Mouse (Mus musculus) hindlimb bud, embryonic 11.5 days (tissue): ENCODE measurements around the gene Ccr5.
"Not testable (repeated sequence)": the region's sequence is repeated elsewhere in the genome, so short reads cannot be mapped to it uniquely, and the experiment has no call there.

Experiments
- DNase-seq: peaks from one replicate; pipeline ENCODE4 v3.0.0-alpha.2; 2012; ENCODE audit warnings: low read depth, low spot score; ENCODE audit errors: extremely low spot score

Gene Ccr5

DNA sequence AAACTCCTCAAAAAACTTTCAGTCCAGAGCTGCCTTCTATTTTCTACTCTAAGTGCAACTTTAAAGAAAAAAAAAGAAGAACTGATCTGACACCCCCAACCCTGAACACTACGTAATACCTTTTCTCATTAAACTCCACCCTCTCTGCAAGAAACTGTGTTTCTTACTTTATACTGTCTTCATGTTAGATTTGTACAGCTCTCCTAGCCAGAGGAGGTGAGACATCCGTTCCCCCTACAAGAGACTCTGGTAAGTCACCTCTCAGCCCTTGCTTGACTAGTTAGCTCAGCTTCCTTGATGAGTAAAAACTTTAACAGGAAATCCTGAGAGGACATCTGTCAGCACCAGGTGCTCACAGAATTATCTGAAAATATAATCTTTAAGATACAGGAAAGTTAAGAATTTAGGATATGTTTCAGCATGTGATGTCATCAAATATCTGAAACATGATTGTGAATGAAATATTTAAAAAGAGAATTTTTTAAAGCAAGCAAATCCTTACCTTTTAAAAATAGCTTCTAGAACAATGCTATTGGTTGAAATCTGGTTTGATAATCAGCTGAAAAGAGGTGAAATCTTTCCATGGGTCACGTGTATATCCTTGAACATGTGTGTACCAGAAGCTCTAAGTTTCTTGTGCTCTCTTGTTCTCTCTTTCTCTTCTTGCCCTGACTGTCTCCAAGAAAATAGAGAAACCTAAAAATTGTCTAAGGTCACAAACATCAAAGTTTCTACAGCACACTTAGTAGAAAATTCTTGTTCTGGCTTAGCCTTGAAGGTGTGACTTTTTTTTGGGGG lies at the start of gene Ccr5:
Gene Ccr5 (plus strand): TSS at position 157 of the 798 bp plus-strand sequence.
- DNase-seq = no peak

DNA sequence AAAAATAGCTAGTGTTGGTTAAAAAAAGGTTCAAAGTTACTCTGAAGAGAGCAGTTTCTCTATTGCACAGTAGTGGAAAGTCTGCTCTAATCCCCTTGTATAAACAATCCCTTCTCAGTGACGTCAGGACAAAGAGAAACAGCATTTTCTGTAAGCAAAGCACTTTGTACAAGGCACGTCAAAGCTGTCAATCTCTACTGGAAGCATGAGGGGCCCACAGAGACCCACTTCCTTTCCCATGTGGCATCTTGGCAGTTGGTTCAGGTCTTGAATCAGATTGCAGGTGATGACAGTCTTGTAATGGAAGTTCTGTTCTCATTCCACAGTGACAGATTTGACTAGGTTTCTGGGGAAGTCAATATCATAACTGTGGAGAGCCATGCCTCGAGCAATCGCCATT lies 41.5 kb upstream of the Ccr5 start:
- no peak for DNase-seq

DNA sequence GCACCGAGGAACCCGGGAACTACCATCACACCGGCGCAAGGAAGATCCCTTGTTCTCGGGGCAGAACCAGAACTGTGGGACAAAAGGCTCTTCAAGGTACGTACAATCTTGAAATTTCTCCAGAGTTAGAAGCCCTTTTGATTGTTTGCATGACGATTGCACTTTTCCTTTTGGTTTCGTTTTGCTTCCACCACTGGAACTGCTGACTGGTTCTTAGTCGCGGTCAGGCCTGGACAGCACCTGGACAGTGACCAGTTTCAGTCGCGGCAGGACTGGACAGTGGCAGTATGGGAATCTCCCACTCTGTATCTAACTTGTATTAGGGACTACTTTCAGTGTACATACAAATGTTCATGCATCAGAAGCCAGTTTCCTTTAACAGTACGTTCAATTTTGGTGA lies 40.9 kb upstream of the Ccr5 start:
- not testable (repeated sequence) for DNase-seq

DNA sequence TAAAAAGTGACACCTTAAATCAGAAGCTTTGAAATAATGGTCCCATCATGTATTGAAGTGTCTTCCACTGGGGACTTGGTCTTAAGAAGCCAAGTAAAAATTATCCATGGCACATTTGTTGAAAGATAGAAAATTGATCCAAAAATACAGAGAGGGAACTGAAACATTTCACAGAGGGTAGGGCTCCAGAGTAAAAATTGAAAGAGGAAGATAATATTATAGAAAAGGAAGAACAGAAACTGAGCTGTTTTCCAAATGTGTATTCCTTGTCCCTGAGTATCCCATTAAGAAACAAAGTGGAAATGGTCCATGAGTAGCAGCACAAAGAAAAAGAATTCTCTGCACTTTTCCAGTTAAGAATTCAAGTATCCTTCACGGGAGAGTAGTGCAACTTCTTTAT lies 30.9 kb upstream of the Ccr5 start:
- no peak for DNase-seq

DNA sequence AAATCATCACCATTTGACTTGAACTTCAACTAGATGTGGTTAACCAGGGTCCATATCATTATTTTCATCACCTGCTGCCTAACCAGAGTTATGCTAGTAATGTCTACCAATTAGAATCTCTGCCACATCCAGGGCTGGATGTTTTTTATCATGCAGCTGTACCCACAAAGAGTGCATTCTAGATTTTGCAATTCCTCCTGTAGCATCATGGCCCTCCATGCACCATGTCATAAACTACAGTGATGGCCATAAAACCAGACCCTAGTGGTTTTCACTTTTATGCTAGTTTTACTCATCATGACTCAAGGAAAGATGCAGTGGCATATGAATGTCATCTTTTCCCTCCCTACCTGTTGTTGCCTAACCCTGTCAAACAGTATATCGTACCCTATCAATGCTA lies 22.2 kb upstream of the Ccr5 start:
- no peak for DNase-seq

DNA sequence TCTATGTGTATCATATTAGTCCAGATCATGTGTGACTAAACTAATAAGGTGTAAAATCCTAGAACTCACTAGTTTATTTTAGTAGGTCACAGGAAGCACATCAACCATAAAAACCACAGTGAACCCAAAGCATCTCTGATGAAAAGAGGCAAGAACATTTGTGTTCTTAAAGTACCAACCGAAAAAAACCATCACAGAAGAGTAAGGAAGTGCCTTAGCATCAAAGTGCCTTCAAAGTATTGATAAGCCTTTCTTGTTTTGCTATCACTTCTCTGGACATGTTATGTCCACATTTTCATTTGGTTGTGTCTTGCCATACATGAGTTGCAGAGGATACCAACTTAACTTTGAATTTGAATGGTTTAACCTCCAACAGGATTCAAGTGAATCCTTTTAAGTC lies 21.0 kb upstream of the Ccr5 start:
- DNase-seq = no peak

DNA sequence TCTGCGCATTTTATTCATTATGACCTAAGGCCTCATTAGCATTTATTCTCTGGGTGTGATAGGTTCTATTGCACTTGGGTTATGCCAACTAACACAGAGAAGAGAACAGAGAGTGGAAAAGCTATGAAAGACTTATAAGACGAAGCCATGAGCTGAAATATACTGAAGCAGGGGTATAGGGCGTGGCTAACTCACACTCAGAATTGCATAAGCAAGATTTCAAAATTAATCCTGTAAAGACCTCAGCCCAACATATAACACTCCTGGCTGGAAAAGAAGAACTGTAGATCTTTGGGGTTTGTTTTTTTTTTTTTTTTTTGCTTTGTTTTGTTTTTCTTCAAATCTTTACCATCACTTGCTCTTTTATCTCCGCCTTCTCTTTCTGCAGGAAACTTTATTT lies 19.6 kb upstream of the Ccr5 start, which contains the start of gene Ccr2:
Gene Ccr2 (plus strand): TSS at position 228 of the 400 bp plus-strand sequence.
- DNase-seq = no peak

DNA sequence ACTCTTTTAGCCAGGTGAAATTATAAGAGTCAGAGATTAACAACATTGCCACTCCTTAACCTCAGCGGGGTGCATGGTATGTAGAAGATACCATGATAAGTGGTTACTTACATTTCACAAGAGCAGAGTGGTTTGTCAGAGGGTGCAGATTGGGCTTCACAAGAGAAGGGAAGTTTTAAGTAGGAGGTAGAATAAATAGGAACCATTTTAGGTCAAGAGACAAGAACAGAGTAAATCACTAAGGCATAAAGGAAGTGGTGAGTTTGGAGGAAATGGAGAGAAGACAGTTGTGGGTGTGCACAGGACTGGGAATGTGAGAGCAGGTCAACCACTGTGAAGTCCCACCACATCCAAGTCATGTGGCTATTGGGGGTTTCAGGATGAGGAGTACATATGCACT lies 18.1 kb upstream of the Ccr5 start:
- no peak for DNase-seq

DNA sequence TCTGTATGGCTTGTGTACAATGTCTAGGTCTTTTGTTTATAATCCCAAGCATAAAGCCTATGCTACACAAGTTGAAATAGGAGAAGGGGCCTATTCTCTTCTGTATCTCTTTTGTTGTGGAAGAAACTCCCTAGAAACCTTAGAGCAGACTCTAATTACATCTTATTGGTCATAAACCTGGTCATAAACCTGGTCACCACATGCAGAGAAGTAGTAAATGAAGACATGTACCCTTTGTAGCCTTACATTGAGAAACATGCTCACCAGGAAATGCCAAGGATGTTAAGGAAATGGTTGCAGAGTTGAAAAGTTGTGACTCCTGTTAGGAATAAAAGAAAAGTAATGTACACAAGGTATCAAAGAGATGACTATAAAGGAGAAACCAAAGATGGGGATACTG lies 16.1 kb upstream of the Ccr5 start:
- peak; percentile 14 for DNase-seq

DNA sequence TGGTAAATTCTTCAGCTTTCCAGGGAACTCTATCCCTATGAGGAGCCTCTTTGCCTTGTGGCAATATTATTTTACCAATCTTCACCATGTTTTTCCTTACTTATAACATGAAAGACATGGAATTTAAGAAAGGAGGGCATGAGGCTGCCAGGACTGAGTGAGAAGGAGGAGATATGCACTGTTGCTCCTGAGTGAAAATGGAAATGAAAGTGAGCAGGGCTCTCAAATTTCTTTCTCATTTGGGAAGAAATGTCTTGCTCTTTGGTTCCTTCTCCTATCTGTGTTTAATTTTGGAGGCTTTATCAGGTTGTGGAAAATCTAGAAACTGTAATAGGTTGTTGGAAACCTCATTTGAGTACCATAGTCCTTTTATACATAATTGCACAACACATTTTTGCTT lies 14.1 kb upstream of the Ccr5 start:
- no peak for DNase-seq

DNA sequence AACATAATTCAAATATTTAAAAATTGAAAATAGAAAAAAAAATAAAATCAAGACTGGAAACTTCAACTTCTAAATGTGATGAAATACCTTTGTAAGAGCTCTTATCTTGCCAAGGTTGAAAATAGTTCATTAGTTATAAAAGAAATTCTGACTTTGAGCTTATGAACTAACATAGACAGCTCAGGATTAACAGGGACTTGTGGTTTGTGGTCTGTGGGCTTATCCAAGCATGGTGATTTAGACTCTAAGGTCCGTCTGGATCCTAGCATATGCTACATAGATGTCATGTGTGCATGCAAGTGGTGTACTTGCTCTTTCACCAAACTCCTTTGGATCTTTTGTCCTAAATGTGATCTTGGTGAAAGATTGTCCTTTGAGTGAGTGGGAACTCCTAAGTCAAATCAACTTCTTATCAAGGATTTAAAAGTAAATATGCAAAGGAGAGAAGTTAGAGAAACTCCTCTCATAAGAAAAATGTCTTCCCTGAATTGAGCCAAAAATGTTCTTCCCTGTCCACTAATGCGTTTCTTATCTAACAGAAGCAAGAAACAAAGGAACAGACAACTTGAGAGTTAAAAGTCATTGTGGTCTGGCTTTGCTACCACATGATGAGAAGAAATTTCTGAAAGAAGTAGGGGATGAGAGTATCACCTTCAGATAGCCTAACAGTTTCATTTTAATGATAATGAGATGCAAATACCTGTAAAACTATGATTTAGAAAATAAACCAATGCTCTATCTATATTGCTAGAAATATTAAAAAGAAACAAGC lies 12.8 kb upstream of the Ccr5 start:
- no peak for DNase-seq

DNA sequence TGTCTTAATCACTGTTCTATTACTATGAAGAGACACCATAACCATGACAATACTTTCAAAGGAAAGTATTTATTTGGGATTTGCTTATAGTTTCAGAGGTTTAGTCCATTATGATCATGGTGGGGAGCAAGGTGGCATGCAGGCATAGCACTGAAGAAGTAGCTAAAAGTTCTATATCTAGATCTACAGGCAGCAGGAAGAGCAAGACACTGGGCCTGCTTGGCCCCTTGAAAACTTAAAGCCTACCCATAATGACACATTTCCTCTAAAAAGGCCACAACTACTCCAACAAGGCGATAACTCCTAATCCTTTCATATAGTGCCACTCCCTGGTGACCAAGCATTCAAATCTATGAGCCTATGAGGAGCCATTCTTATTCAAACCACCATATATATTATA lies 9.3 kb upstream of the Ccr5 start:
- DNase-seq = no peak

DNA sequence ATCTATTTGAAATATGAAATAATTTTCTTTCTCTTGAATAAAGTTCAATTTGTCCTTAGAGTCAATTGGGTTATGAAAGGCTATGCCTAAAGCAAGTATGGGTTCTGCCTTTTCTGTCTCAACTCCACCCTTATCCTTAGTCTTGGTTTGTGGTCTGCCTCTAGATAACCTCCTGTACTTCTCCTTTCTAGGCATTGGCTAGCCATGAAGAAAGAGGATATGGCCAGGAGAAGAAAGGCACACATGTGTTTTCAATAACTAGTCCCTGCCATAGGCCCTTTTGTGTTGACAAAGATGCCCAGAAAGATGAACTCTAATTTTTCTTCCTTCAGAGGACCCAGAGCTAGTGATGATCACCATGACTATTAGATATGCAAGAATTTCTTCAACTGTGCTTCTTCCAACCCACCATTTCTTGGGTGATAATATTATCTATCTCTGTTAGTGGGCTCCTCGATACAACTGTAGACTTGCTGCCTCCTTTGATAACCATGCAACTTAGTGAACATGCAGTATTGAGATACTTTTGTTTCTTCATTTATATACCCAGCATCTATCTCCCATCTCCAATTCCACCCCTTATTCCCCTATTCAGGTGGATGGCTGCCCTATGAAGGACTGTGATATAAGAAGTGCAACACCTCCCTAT lies 8.6 kb upstream of the Ccr5 start:
- DNase-seq = no peak

DNA sequence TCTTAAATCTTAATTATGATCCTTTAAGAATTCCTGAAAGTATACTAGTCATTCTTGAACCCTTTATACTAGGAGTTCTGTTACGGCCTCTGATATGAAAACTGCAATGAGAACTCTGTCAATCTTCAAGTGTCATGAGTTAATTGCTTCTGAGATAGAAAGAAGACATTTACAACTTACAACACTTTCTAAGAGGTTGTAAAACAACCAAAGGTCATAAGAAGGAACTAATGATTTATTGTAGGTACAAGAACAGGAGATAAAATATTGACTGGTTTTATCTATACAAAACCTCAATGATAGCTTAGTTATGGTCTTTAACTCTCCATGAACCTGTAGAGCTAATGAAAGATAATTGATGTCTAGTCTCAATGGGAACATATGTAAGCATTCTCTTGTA lies 7.6 kb upstream of the Ccr5 start:
- DNase-seq = no peak

DNA sequence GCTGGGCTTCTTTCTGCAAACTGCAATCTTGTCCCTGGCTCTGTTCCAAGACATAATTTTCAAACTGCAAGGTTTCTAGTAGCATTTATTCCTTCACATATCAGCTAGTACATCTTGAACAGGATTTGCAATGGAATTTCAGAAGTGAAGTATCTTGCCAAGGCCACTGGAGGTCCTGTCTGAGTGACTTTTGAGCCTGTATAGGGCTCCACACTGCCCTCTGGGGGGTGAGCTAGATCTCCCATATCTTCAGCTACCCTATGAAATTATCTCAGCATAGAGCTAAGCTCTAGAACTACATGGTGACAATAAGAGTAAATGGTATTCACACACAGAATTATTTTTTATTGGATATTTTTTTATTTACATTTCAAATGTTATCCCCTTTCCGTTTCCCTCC lies 2.9 kb upstream of the Ccr5 start:
- no peak for DNase-seq

DNA sequence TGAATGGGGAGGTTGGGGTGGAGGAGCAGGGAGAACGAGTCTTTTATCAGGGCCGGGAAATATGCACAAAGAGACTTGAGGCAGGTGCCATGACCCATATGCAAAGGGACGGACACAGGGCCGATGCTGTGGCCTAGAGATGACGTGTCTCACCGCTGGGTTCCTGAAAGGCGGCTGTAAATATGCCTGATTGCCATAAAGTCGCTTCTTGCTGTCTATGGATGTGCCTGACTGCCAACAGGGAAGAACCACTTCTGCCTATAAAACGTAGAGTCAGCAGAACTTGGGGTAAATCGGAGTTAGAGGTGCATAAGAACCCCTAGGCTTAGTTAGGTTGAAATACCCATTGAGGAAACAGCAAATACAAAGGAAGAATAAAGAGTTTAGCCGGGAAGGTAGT lies 4.2 kb downstream of the Ccr5 start:
- no peak for DNase-seq

DNA sequence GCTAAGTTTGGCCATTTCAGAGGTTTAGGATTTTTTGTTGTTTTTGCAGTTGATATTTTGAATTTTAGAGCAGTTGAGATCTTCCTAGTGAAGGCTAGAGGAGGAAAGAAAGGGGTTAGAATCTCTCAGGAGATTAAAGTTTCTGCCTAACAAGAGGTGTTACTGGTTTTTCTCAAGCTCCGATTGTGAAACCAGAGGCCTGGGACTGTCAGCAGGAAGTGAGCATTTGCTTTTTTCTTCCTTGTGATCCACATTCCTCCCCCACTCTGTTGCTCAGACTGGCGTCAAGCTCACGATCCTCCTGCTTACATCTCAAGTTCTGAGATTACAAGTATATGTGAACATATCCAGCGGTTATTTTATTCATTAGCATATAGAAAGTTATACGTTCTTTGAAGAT lies 5.0 kb downstream of the Ccr5 start:
- DNase-seq = no peak

DNA sequence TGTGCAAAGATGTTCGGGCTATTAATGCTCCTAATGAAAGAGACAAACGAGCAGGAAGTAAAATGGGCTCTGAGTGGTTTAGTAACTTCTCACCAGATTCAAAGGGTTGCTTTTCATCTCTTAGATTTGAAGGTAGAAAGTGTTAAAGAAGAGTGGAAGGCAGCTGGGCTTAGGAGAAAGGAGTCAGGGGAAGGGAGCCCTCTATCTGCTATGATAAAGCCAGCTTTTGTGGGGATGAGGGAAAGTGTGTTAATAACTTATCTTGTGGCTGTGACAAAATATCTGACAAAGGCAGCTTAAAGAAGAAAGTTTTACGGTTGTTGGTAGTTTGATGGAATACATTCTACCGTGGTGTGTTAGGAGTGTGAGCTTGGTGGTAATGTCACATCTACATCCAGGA lies 6.1 kb downstream of the Ccr5 start:
- no peak for DNase-seq

DNA sequence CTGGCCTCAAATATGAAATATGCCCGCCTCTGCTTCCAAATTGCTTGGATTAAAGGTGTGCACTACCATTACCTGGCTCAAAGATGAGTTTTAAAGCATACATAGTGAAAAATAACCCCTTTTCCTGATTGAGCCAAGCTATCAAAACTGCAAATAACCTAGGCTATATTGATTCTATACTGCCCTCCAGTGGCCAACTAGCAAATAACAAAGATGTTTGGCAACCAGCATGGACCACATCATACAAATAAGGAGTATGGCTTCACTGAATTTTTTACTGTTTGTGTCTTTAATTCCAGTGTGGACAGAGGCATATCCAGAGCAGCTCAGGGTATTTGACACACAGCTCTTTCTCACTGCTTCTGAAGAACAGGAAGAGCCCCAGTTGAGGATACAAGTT lies 7.0 kb downstream of the Ccr5 start:
- DNase-seq = peak; percentile 37

DNA sequence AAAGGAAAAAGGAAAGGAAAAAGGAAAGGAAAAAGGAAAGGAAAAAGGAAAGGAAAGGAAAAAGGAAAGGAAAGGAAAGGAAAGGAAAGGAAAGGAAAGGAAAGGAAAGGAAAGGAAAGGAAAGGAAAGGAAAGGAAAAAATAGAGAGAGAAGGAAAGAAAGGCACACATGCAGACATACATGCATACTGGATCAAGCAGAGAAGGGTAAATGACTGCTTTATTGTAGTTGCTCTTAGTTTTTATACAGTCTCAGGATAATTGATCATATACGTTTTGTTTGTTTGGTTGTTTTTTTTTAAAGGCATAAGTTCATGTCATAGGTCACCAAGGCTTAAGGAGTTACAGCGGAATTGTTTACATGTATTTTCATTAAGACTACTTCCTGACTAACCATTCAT lies 11.6 kb downstream of the Ccr5 start:
- DNase-seq = not testable (repeated sequence)

DNA sequence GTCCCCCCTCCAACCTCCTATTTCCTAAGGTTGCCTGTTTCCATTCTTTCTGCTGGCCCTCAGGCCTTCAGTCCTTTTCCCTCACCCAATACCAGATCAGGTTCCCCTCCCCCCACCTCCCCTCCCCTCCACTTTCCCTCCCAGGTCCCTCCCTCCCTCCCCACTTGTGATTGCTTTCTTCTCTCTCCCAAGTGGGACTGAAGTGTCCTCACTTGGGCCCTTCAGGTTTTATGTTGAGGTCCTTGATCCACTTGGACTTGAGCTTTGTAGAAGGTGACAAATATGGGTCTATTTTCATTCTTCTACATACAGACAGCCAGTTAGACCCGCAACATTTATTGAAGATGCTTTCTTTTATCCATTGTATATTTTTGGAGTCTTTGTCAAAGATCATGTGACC lies 13.6 kb downstream of the Ccr5 start:
- DNase-seq = not testable (repeated sequence)

DNA sequence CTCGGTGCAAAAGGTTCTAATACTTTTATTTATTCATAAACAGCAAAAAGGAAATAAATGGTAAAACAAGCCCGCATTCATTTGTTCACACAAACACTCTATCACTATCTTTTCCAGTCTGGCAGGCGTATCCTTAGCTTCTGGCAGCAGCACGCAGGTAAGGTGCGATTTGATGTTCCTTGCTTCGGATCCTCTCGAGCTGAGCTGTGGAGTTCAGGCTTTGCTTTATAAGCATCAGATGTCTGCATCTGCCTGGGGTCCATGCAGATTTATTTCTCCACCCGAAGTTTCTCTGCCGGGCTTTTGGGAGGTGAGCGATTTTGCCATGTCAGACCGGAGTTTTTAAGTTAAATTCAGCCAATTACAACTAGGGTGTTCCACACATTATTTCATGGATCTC lies 16.3 kb downstream of the Ccr5 start:
- no peak for DNase-seq
